Mouse (Mus musculus) limb, embryonic 10.5 days (tissue): Measurements from ENCODE around the gene Edrf1. TPM values are rescaled to one million over a fixed set of nuclear protein-coding genes. Genes with fewer than 3 reads are reported as not detected.

ENCODE experiments used
- DNase-seq: peaks from one replicate; pipeline ENCODE4 v3.0.0-alpha.2; 2017; ENCODE audit warnings: low spot score
- H3K27ac ChIP-seq: fragments of 300-500 bp; sonication (generic); 2 replicates; pipeline ENCODE4 v1.5.1; 2016; ENCODE audit warnings: mild to moderate bottlenecking
- H3K27me3 ChIP-seq: fragments of 300-500 bp; sonication (generic); 2 replicates; pipeline ENCODE4 v1.6.1; 2016; ENCODE audit warnings: low read depth, mild to moderate bottlenecking; ENCODE audit not compliant: poor library complexity, severe bottlenecking
- H3K36me3 ChIP-seq: fragments of 300-500 bp; sonication (generic); 2 replicates; pipeline ENCODE4 v1.6.1; 2016; ENCODE audit warnings: mild to moderate bottlenecking, moderate library complexity
- H3K4me1 ChIP-seq: fragments of 300-500 bp; sonication (generic); 2 replicates; pipeline ENCODE4 v1.6.1; 2016
- H3K4me3 ChIP-seq: fragments of 300-500 bp; sonication (generic); 2 replicates; pipeline ENCODE4 v1.5.1; 2016; ENCODE audit warnings: mild to moderate bottlenecking, moderate library complexity
- H3K9me3 ChIP-seq: fragments of 300-500 bp; sonication (generic); replicated peaks from 2 replicates; pipeline ENCODE4 v1.6.1; 2016; ENCODE audit warnings: mild to moderate bottlenecking
- WGBS: fragments of 180-500 bp; shearing (Covaris S2); methylation state at CpG from one replicate; pipeline ENCODE4 v1.1.7; 2016; 5-methylcytosine and 5-hydroxymethylcytosine counted together
- polyA plus RNA-seq: library from polyadenylated mRNA; unstranded; fragments of >200 nt; fragmentation: Nextera tagmentation; extraction: Ambion mirVana; gene quantifications from 2 replicates; pipeline ENCODE4 v1.2.1, GENCODE M21; 2016

Gene Edrf1
- 29.8 and 30.3 TPM in 2 replicates for polyA plus RNA-seq

DNA sequence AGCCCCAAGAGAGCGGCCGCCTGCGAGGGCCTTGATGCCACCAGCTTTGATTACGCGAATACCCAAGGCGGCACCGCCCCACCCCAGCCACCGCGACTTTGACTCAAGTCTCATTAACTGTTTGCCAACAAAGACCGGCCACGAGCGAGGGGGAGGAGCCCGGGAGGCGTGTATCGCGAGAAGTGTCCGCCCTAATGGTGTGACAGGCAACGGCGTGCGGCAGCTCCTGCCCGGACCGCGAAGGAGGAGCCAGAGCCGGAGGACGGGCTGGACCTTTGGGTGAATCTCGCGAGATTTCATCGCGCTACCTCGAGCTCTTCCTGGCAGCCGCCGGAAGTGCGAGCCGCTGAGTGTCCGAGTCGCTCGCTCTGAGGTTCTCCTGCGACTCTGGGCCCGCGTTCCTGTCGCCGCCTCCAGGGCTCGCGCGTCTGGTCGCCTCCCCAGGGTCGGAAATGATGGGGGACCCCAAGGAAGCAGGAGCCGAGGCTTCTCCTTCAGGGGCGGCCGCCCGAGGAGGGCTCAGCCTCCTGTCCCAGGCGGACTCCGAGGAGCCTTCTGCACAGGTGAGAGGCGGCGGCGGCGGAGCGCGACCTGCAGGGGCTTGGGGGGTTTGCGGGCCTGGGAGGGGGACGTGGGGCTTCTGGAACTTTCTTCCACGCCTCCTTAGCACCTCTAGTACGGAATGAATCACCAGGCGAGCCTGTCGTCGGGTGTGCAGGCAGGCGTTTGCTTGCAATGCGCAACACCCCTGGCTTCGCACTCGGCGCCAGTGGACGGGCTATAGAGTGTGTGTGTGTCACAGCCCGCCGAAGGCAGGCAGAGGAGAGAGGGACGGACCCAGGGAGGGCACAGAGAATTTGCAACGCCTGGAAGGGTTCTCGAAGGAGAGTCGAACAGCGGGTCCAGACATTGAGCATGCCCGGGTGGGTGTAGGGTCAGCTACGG is at the start of gene Edrf1:
Edrf1 (plus strand) TSS at position 183 of the 945 bp plus-strand sequence.
- WGBS: under 1% methylated on average over 81 of the region's 81 CpGs
- no peaks in the 10 kb centered on the region for H3K9me3 ChIP-seq

DNA sequence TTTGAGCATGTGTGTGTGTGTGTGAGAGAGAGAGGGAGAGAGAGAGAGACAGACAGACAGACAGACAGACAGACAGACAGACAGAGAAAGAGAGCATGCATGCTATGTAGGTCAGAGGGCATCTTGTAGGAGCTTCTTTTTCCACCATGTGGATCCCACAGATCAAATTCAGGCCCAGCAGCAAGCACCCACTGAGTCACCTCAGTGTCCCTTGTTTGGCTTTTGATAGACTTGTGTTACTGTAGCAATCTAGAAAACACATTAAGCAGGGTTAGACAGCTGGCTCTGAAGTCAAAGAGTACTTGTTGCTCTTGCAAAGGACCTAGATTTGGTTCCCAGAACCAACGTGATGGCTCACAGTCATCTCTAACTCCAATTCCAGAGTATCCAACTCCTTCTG is 45.6 kb upstream of the Edrf1 start:
- DNase-seq: no peak
- WGBS: 78% methylated on average over 1 of the region's 1 CpGs
- Histone ChIP-seq H3K9me3 (no peaks in the 10 kb centered on the region), H3K36me3 (no peaks in the 10 kb centered on the region), H3K4me1 (peaks cover 16% of the 10 kb centered on the region), H3K27ac (no peak overlapping the region), H3K4me3 (no peak overlapping the region), H3K27me3 (no peaks in the 10 kb centered on the region)

More for the DNA sequence above, at the start of gene Edrf1:
- peak within 1 kb of the TSS; percentile 98 for H3K4me3 ChIP-seq
- H3K4me1 ChIP-seq: peaks cover 36% of the 10 kb centered on the region
- DNase-seq: peak; percentile 98
- peak within 1 kb of the TSS; percentile 95 for H3K27ac ChIP-seq
- peaks cover 38% of the 10 kb centered on the region for H3K36me3 ChIP-seq
- H3K27me3 ChIP-seq: no peaks in the 10 kb centered on the region

DNA sequence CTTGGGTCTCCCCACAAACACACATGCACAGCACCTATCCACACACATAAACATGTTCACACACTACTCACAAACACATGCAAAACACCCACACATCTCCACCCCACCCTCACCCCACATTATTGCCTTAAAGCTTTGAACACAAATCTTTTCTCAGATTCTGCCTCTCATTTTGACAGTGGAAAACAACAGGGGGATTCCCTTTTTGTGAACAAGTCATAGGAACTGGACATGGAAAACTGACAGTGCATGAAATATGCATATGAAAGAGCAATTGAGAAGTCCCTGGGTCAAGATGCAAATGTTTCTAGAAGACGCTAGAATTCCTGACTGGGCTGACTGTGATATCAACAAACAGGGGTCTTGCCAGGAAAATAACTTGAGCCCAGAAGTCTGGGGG is 36.8 kb upstream of the Edrf1 start:
- no peak overlapping the region for H3K4me3 ChIP-seq
- no peaks in the 10 kb centered on the region for H3K9me3 ChIP-seq
- no peak overlapping the region for H3K27ac ChIP-seq
- 65% methylated on average over 1 of the region's 1 CpGs for WGBS
- DNase-seq: no peak
- peaks cover 20% of the 10 kb centered on the region for H3K4me1 ChIP-seq
- no peaks in the 10 kb centered on the region for H3K27me3 ChIP-seq
- no peaks in the 10 kb centered on the region for H3K36me3 ChIP-seq

DNA sequence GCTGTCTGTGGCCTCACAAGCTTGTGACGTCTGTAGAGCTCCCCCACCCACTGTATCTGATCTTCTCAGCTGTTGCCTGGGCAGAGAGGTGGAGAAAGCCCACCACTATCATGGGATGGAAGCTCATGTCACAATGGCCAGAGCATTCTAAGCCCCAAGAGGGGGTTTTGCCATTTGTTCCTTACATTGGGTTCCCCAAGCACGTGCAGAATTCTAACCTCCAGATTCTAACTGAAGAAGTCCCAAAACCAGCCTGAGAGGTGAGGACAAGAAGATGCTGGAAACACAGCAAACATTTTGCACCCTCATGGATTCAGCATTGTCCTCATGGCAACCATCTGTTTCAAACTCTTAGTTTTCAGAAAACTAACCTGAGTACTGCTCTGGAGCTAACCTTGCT is 35.3 kb upstream of the Edrf1 start, which contains the start of gene Tex36:
Tex36 (minus strand) TSS at position 101 of the 400 bp plus-strand sequence.
- WGBS: 61% methylated on average over 2 of the region's 2 CpGs
- Histone ChIP-seq H3K36me3 (no peaks in the 10 kb centered on the region), H3K9me3 (no peaks in the 10 kb centered on the region), H3K27me3 (no peaks in the 10 kb centered on the region), H3K4me3 (no peak within 1 kb of the TSS), H3K27ac (no peak within 1 kb of the TSS), H3K4me1 (peaks cover 21% of the 10 kb centered on the region)
- DNase-seq: no peak

DNA sequence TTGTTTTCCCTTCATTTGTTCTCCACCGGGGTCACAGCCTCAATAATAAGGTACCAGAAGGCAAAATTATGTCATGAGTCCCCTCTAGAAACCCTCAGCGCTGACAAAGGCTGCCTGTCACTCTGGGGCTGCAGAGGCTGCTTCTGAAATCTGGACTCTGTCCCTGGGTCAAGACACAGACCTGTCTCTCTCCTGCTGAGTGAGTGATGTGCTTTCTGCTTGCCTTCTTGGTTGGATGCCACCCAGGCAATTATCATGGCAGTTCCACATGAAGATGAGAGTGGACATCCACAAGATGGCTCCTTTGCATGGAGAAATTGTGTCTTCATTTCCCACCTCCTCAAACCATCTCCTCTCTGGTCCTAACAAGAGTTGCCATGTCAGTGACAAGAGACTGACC is 34.2 kb upstream of the Edrf1 start:
- WGBS: 87% methylated on average over 2 of the region's 2 CpGs
- H3K9me3 ChIP-seq: no peaks in the 10 kb centered on the region
- no peak overlapping the region for H3K27ac ChIP-seq
- no peaks in the 10 kb centered on the region for H3K36me3 ChIP-seq
- H3K4me3 ChIP-seq: no peak overlapping the region
- H3K27me3 ChIP-seq: no peaks in the 10 kb centered on the region
- peaks cover 25% of the 10 kb centered on the region for H3K4me1 ChIP-seq
- DNase-seq: no peak

GRCm38 (mm10) chr7:133604427-133605081 is 32.8 kb upstream of the Edrf1 start:
- Histone ChIP-seq H3K27ac (no peak overlapping the region), H3K36me3 (no peaks in the 10 kb centered on the region), H3K4me1 (peaks cover 16% of the 10 kb centered on the region), H3K27me3 (no peaks in the 10 kb centered on the region), H3K9me3 (no peaks in the 10 kb centered on the region), H3K4me3 (no peak overlapping the region)
- 60% methylated on average over 13 of the region's 13 CpGs for WGBS
- no peak for DNase-seq

- Histone ChIP-seq H3K27me3 (no peaks in the 10 kb centered on the region), H3K27ac (no peak overlapping the region), H3K4me1 (peaks cover 16% of the 10 kb centered on the region), H3K4me3 (no peak overlapping the region), H3K9me3 (no peaks in the 10 kb centered on the region), H3K36me3 (no peaks in the 10 kb centered on the region)
- no peak for DNase-seq
- WGBS: 80% methylated on average over 5 of the region's 5 CpGs
Measured at GRCm38 (mm10) chr7:133607331-133607730, 30.0 kb upstream of the Edrf1 start.

DNA sequence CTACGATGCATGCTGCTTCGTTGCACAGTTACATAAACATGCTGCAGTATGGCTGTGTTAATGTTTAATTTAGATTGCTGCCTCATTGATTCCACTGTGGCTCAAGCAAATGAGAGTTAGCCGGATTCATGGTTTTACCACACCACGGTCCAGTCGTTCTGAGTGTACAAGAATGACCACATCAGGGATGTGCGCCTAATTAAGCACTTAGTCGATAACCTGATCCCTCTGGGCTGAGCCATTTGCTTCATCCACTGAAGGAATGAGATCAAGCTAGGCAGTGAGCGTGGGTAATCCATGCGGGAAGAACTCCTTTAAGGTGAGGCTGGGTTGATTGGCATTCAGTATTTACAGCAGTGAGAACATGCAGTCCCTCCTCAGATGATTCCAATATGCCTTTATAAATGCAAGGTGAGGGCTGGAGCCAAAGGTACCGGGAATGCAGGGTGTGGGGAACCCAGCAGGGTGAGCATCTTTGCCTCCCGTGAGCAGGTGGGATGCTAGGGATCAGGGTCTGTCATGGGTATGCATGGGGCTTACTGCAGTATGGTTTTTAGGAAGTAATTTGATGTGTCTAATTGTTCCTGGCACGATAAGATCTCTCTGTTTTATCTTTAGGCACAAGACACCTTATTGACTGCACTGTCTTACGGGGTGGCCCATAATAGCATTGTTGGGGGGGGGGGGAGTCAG is 29.3 kb upstream of the Edrf1 start:
- WGBS: 83% methylated on average over 13 of the region's 13 CpGs
- H3K27ac ChIP-seq: no peak overlapping the region

GRCm38 (mm10) chr7:133608631-133609340 is 28.6 kb upstream of the Edrf1 start:
- DNase-seq: no peak
- no peaks in the 10 kb centered on the region for H3K36me3 ChIP-seq
- no peak overlapping the region for H3K27ac ChIP-seq
- H3K4me1 ChIP-seq: peaks cover 16% of the 10 kb centered on the region
- no peaks in the 10 kb centered on the region for H3K9me3 ChIP-seq
- WGBS: 82% methylated on average over 13 of the region's 13 CpGs
- no peaks in the 10 kb centered on the region for H3K27me3 ChIP-seq
- no peak overlapping the region for H3K4me3 ChIP-seq

More for the DNA sequence above, 29.3 kb upstream of the Edrf1 start:
- H3K4me1 ChIP-seq: peaks cover 16% of the 10 kb centered on the region
- no peak overlapping the region for H3K4me3 ChIP-seq
- no peak for DNase-seq
- H3K36me3 ChIP-seq: no peaks in the 10 kb centered on the region
- no peaks in the 10 kb centered on the region for H3K27me3 ChIP-seq
- H3K9me3 ChIP-seq: no peaks in the 10 kb centered on the region

DNA sequence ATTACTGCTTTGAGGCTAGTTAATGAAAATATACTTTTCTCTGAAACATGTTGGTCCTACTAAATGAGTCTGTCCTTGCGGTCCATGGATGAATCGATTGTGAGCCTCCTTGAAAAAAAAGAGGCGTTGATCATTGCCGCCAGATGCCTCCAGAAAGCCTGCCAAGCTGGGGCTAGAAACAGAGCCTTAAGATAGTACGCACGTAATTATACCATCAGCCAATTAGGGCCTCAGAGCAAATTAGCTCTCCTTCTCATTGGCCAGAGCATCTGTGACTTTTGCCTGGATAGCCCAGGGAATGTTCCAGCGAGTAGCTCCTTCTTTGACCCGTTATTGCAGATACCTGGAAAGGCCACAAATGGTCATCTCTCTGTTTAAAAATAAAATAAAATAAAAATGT is 27.8 kb upstream of the Edrf1 start:
- Histone ChIP-seq H3K27ac (no peak overlapping the region), H3K4me3 (no peak overlapping the region), H3K9me3 (no peaks in the 10 kb centered on the region), H3K4me1 (peaks cover 14% of the 10 kb centered on the region), H3K36me3 (no peaks in the 10 kb centered on the region), H3K27me3 (no peaks in the 10 kb centered on the region)
- 72% methylated on average over 8 of the region's 8 CpGs for WGBS
- no peak for DNase-seq

DNA sequence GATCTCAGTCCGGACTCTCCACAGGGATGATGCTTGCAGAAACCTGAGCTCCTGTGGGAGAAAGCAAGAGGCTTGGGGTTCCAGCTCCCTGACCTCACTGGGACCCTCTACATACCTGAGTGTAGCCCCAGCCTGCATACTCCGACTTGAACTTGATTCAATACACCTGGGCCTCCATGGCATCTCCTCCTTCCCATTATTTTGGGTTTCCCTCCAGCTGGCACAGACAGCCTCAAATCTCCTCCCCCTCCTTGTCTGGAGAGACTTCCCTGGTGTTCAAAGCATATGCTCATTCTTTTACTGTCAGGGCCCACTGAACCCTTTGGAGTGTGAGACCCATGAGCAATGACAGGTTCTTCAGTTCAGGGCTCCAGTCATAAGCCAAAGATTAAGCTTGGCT is 24.4 kb upstream of the Edrf1 start:
- Histone ChIP-seq H3K9me3 (no peaks in the 10 kb centered on the region), H3K27me3 (no peaks in the 10 kb centered on the region), H3K4me3 (no peak overlapping the region), H3K36me3 (no peaks in the 10 kb centered on the region), H3K4me1 (no peaks in the 10 kb centered on the region), H3K27ac (no peak overlapping the region)
- WGBS: 79% methylated on average over 2 of the region's 2 CpGs
- DNase-seq: no peak

DNA sequence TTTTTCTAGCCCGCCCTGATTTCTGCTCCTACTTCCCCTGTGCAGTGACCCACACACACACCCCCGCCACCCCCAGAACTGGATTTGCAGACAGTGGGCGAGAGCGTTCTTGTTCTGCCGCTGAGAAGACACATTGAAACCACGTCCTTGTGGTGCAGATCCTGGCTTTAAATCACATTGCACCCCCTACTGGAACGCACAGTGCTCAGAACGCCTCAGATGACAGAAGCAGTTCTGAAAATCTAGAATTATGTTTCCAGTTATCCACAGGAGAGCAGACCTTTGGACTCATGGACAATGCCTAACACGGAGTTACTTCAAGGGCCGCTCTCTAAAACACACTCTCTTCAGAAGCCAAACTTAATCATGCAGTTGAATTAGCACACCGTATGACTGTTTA is 16.6 kb upstream of the Edrf1 start:
- Histone ChIP-seq H3K36me3 (no peaks in the 10 kb centered on the region), H3K4me1 (peaks cover 14% of the 10 kb centered on the region), H3K27me3 (peaks cover 4% of the 10 kb centered on the region; the same call in 1 of the 2 replicates), H3K27ac (no peak overlapping the region), H3K9me3 (no peaks in the 10 kb centered on the region), H3K4me3 (no peak overlapping the region)
- 56% methylated on average over 11 of the region's 11 CpGs for WGBS
- DNase-seq: peak; percentile 37
